Mouse (Mus musculus): Measurements from ENCODE around the gene Styxl1. TPM values are rescaled to one million over a fixed set of nuclear protein-coding genes. Genes with fewer than 3 reads are reported as not detected.

The Styxl1 gene
- total RNA-seq, 2 experiments from 2014 or later, result 0.23 to 0.51 TPM

GRCm38 (mm10) chr5:135726641-135727346, 51.4 kb downstream of the Styxl1 start:
- DNase-seq (ENCODE audit: low spot score in 2 of 2), result peak in 1 of 2 experiments; percentile 49

- DNase-seq (ENCODE audit: low spot score in 2 of 2), result no peak
Measured at GRCm38 (mm10) chr5:135725991-135726390, 52.2 kb downstream of the Styxl1 start.

GRCm38 (mm10) chr5:135725391-135725841, 52.8 kb downstream of the Styxl1 start:
- DNase-seq (ENCODE audit: low spot score in 2 of 2), result no peak

GRCm38 (mm10) chr5:135724536-135725322, 53.5 kb downstream of the Styxl1 start:
- DNase-seq (ENCODE audit: low spot score in 2 of 2), result peak in 1 of 2 experiments; percentile 26

GRCm38 (mm10) chr5:135723165-135723751, 54.9 kb downstream of the Styxl1 start:
- no peak for DNase-seq (ENCODE audit: low spot score in 2 of 2)

- DNase-seq (ENCODE audit: low spot score in 2 of 2), result peak; percentile 62 to 79
Measured at GRCm38 (mm10) chr5:135722121-135722520, 56.1 kb downstream of the Styxl1 start.

- peak in 1 of 2 experiments; percentile 18 for DNase-seq (ENCODE audit: low spot score in 2 of 2)
Measured at GRCm38 (mm10) chr5:135721076-135721475, 57.1 kb downstream of the Styxl1 start.

GRCm38 (mm10) chr5:135720121-135720520, 58.1 kb downstream of the Styxl1 start:
- no peak for DNase-seq (ENCODE audit: low spot score in 2 of 2)

- no peak for DNase-seq (ENCODE audit: low spot score in 2 of 2)
Measured at GRCm38 (mm10) chr5:135719586-135720120, 58.5 kb downstream of the Styxl1 start.

- DNase-seq (ENCODE audit: low spot score in 2 of 2), result no peak
Measured at GRCm38 (mm10) chr5:135715624-135716023, 62.6 kb downstream of the Styxl1 start.

GRCm38 (mm10) chr5:135713441-135714218, 64.6 kb downstream of the Styxl1 start:
- DNase-seq (ENCODE audit: low spot score in 2 of 2), result peak; percentile 73 to 75

- no peak for DNase-seq (ENCODE audit: low spot score in 2 of 2)
Measured at GRCm38 (mm10) chr5:135712803-135713202, 65.4 kb downstream of the Styxl1 start.

GRCm38 (mm10) chr5:135711582-135712355, 66.4 kb downstream of the Styxl1 start:
- no peak for DNase-seq (ENCODE audit: low spot score in 2 of 2)

- no peak for DNase-seq (ENCODE audit: low spot score in 2 of 2)
Measured at GRCm38 (mm10) chr5:135710599-135711214, 67.5 kb downstream of the Styxl1 start.

- no peak for DNase-seq (ENCODE audit: low spot score in 2 of 2)
Measured at GRCm38 (mm10) chr5:135709716-135710115, 68.5 kb downstream of the Styxl1 start.

GRCm38 (mm10) chr5:135707855-135708254, 70.3 kb downstream of the Styxl1 start:
- peak in 1 of 2 experiments; percentile 41 for DNase-seq (ENCODE audit: low spot score in 2 of 2)

- DNase-seq (ENCODE audit: low spot score in 2 of 2), result no peak
Measured at GRCm38 (mm10) chr5:135707039-135707438, 71.1 kb downstream of the Styxl1 start.

- no peak for DNase-seq (ENCODE audit: low spot score in 2 of 2)
Measured at GRCm38 (mm10) chr5:135705383-135705782, 72.8 kb downstream of the Styxl1 start.

GRCm38 (mm10) chr5:135703431-135703830, 74.8 kb downstream of the Styxl1 start:
- DNase-seq (ENCODE audit: low spot score in 2 of 2), result no peak

Data from adrenal gland, adult 18-20 months (tissue).